Mouse (Mus musculus): ENCODE measurements around the gene Tbc1d2. TPM values are rescaled to one million over a fixed set of nuclear protein-coding genes. Genes with fewer than 3 reads are reported as not detected.

The Tbc1d2 gene
- polyA plus RNA-seq, 2 experiments: 0.39 to 0.44 TPM

DNA sequence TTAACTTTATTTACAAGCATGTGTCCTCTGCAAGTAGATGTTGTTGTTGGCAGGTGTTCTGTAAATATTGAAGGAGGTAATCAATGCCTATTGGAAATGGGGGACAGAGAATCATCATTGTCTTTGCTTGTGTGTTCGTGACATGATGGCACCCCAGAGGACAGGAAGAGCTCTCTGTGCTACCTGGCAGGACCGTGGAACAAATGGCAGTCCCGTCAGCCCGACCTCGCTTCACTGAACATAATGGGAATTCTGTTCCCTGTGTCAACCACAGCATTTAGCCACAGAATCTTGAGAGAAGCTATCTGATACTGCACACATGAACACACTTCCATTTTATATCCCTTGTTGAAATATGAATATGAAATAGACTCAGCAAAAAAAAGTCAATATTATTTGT, 8.9 kb upstream of the Tbc1d2 start:
- Histone ChIP-seq H3K36me3 (replicated peaks; ENCODE audit: control insufficient read depth, insufficient read depth, low read depth) (no peaks in the 10 kb centered on the region), H3K27ac (no peak overlapping the region), H3K4me3 (ENCODE audit: insufficient read depth in 1 of 2, low read depth in 2 of 2, low read length in 2 of 2) (no peak overlapping the region), H3K27me3 (ENCODE audit: control insufficient read depth, insufficient read depth, low read length) (no peaks in the 10 kb centered on the region), H3K4me1 (replicated peaks; ENCODE audit: control insufficient read depth in 2 of 2, insufficient read depth in 2 of 2, low read length in 1 of 2) (0 out of 4 replicates have a peak, but pooled peaks cover 0 to under 1% of the 10 kb centered on the region in 2 experiments), H3K9ac (replicated peaks) (no peak overlapping the region), H3K9me3 (ENCODE audit: control insufficient read depth, low read length) (no peaks in the 10 kb centered on the region), H3K4me2 (ENCODE audit: low read depth) (no peak overlapping the region)
- TF ChIP-seq CTCF (IDR thresholded peaks at IDR 0.05; ENCODE audit: low read depth): no peak
- no peak for TF ChIP-seq EP300 (IDR thresholded peaks at IDR 0.05; ENCODE audit: low read depth)
- ATAC-seq (ENCODE audit: insufficient read depth) (no peak), DNase-seq (ENCODE audit: low read depth in 3 of 3, low spot score in 3 of 3) (no peak)
- 52% methylated on average over 5 of the region's 5 CpGs for WGBS (ENCODE audit: insufficient replicate concordance)

DNA sequence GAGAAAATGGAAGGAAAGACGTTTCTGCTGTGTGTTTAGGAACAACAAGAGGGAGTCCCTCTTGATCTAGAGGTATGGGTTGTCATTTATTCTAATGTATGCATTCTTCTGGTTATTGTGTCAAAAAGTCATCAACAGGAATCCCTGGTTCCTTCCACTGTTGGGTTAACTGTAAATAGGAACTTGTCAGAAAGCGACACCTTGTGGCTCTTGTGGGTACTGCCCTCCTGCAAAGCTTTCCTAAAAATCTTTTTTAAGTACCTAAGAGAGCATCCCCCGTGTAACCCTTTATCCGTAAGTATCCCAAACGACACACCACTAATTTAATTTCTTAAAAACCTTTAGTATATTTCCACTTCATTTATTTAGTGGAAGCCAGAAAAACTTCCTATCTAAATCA, 7.1 kb upstream of the Tbc1d2 start:
- DNase-seq (ENCODE audit: low read depth in 3 of 3, low spot score in 3 of 3) (peak in 2 of 3 experiments; percentile 44 to 47), ATAC-seq (ENCODE audit: insufficient read depth) (no peak)
- H3K4me1 ChIP-seq (replicated peaks; ENCODE audit: control insufficient read depth in 2 of 2, insufficient read depth in 2 of 2, low read length in 1 of 2): no peaks in the 10 kb centered on the region
- no peak overlapping the region for H3K27ac ChIP-seq
- no peaks in the 10 kb centered on the region; the same call in 1 of the 2 replicates for H3K27me3 ChIP-seq (ENCODE audit: control insufficient read depth, insufficient read depth, low read length)
- no peaks in the 10 kb centered on the region for H3K36me3 ChIP-seq (replicated peaks; ENCODE audit: control insufficient read depth, insufficient read depth, low read depth)
- no peaks in the 10 kb centered on the region for H3K9me3 ChIP-seq (ENCODE audit: control insufficient read depth, low read length)
- H3K9ac ChIP-seq (replicated peaks): no peak overlapping the region
- H3K4me2 ChIP-seq (ENCODE audit: low read depth): no peak overlapping the region
- TF ChIP-seq CTCF (IDR thresholded peaks at IDR 0.05; ENCODE audit: low read depth): peak; percentile 75
- no peak for TF ChIP-seq EP300 (IDR thresholded peaks at IDR 0.05; ENCODE audit: low read depth)
- whole genome bisulfite sequencing (ENCODE audit: insufficient replicate concordance): 3% methylated on average over 5 of the region's 5 CpGs
- no peak overlapping the region for H3K4me3 ChIP-seq (ENCODE audit: insufficient read depth in 1 of 2, low read depth in 2 of 2, low read length in 2 of 2)

DNA sequence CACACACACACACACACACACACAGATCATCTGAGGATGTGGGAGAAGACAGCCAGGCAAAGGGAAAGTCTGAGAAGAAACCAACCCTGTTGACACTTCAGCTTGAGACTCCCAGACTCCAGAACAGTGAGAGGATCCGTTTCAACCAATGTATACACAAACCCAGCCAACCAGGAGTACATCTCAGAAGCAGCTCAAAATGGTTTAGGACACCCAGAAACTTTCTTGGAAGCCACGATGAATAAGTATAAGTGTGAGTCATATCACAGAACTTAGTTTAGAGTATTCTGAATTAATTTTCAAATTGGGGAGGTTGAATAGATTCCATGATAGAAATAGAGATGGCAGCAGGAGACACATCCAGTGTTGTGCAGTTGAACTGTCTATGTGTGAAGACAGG, 5.9 kb upstream of the Tbc1d2 start:
- DNase-seq (ENCODE audit: low read depth in 3 of 3, low spot score in 3 of 3) (no peak), ATAC-seq (ENCODE audit: insufficient read depth) (no peak)
- peaks cover 5% of the 10 kb centered on the region; the same call in 1 of the 2 replicates for H3K27me3 ChIP-seq (ENCODE audit: control insufficient read depth, insufficient read depth, low read length)
- H3K9me3 ChIP-seq (ENCODE audit: control insufficient read depth, low read length): no peaks in the 10 kb centered on the region
- no peak overlapping the region for H3K4me2 ChIP-seq (ENCODE audit: low read depth)
- H3K4me1 ChIP-seq (replicated peaks; ENCODE audit: control insufficient read depth in 2 of 2, insufficient read depth in 2 of 2, low read length in 1 of 2): peaks cover 0 to 2% of the 10 kb centered on the region in 2 experiments; a peak in 2 of 4 replicates
- TF ChIP-seq CTCF (IDR thresholded peaks at IDR 0.05; ENCODE audit: low read depth): no peak
- TF ChIP-seq EP300 (IDR thresholded peaks at IDR 0.05; ENCODE audit: low read depth): no peak
- H3K27ac ChIP-seq: no peak overlapping the region
- H3K4me3 ChIP-seq (ENCODE audit: insufficient read depth in 1 of 2, low read depth in 2 of 2, low read length in 2 of 2): no peak overlapping the region
- WGBS (ENCODE audit: insufficient replicate concordance): 44% methylated on average over 2 of the region's 2 CpGs
- no peaks in the 10 kb centered on the region for H3K36me3 ChIP-seq (replicated peaks; ENCODE audit: control insufficient read depth, insufficient read depth, low read depth)
- no peak overlapping the region for H3K9ac ChIP-seq (replicated peaks)

DNA sequence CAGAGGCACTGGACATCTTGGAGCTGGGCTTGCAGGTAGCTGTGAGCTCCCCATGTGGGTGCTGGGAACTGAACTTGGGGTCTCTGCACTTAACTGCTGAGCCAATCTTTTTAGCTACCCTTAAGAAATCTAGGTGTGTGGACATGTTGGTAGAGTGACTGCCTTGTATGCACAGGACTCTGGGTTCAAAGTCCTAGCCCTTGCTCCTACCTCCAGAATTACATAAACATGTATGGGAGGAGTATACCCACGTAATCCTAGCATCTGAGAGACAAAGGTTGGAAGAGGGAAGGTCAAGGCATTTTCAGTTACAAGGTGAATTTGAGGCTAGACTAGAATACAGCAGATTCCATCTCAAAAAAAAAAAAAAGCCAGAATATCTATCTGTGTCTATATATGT, 5.3 kb upstream of the Tbc1d2 start:
- Histone ChIP-seq H3K4me1 (replicated peaks; ENCODE audit: control insufficient read depth in 2 of 2, insufficient read depth in 2 of 2, low read length in 1 of 2) (peaks cover 5 to 8% of the 10 kb centered on the region in 2 experiments), H3K9me3 (ENCODE audit: control insufficient read depth, low read length) (no peaks in the 10 kb centered on the region), H3K4me2 (ENCODE audit: low read depth) (no peak overlapping the region), H3K27me3 (ENCODE audit: control insufficient read depth, insufficient read depth, low read length) (peaks cover 7% of the 10 kb centered on the region; the same call in 1 of the 2 replicates), H3K4me3 (ENCODE audit: insufficient read depth in 1 of 2, low read depth in 2 of 2, low read length in 2 of 2) (no peak overlapping the region), H3K27ac (no peak overlapping the region), H3K36me3 (replicated peaks; ENCODE audit: control insufficient read depth, insufficient read depth, low read depth) (no peaks in the 10 kb centered on the region), H3K9ac (replicated peaks) (no peak overlapping the region)
- WGBS (ENCODE audit: insufficient replicate concordance): 39% methylated on average over 1 of the region's 1 CpGs
- ATAC-seq (ENCODE audit: insufficient read depth) (no peak), DNase-seq (ENCODE audit: low read depth in 3 of 3, low spot score in 3 of 3) (no peak)
- TF ChIP-seq CTCF (IDR thresholded peaks at IDR 0.05; ENCODE audit: low read depth) (no peak), EP300 (IDR thresholded peaks at IDR 0.05; ENCODE audit: low read depth) (no peak)

DNA sequence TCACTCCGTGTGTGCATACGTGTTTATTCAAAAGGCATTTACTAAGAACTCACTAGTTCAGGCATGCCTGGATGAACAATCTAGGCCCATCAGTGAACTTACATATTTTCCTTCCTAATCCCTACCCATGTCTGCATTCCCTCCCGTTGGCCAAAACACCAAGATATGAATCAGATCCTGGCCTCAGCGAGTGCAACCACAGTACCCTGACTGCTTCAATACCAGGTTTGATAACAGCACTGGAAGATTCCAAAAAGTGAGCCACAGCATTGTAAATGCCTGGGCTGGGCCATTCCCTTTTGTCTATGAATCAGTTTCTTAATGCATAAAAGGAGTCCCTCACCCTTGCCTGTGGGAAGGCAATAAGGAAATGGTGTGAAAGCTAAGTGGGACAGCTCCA, 848 bp downstream of the Tbc1d2 start:
- H3K4me3 ChIP-seq (ENCODE audit: insufficient read depth in 1 of 2, low read depth in 2 of 2, low read length in 2 of 2): peak overlapping the region; percentile 61 to 81; a peak in 2 of 4 replicates
- WGBS (ENCODE audit: insufficient replicate concordance): 43% methylated on average over 4 of the region's 4 CpGs
- TF ChIP-seq CTCF (IDR thresholded peaks at IDR 0.05; ENCODE audit: low read depth) (no peak), EP300 (IDR thresholded peaks at IDR 0.05; ENCODE audit: low read depth) (no peak)
- no peaks in the 10 kb centered on the region for H3K36me3 ChIP-seq (replicated peaks; ENCODE audit: control insufficient read depth, insufficient read depth, low read depth)
- peaks cover 21% of the 10 kb centered on the region for H3K27me3 ChIP-seq (ENCODE audit: control insufficient read depth, insufficient read depth, low read length)
- peaks cover 11% of the 10 kb centered on the region in 2 experiments for H3K4me1 ChIP-seq (replicated peaks; ENCODE audit: control insufficient read depth in 2 of 2, insufficient read depth in 2 of 2, low read length in 1 of 2)
- no peak for DNase-seq (ENCODE audit: low read depth in 3 of 3, low spot score in 3 of 3)
- no peaks in the 10 kb centered on the region for H3K9me3 ChIP-seq (ENCODE audit: control insufficient read depth, low read length)
- no peak overlapping the region for H3K27ac ChIP-seq
- no peak for ATAC-seq (ENCODE audit: insufficient read depth)
- H3K4me2 ChIP-seq (ENCODE audit: low read depth): peak overlapping the region; percentile 97
- no peak overlapping the region for H3K9ac ChIP-seq (replicated peaks)
